Mouse (Mus musculus) adrenal gland, adult (tissue): ENCODE results near the gene Cntnap2.
"Not testable (repeated sequence)": the region's sequence is repeated elsewhere in the genome, so short reads cannot be mapped to it uniquely, and the experiment has no call there.

Experiments used
- DNase-seq, 2 experiments: peaks; one replicate each; pipeline ENCODE4 v3.0.0; 2022 to 2023; ENCODE audit warnings: low spot score in 1 of 2; ENCODE audit not compliant: inconsistent age in 2 of 2

Cntnap2 gene

DNA sequence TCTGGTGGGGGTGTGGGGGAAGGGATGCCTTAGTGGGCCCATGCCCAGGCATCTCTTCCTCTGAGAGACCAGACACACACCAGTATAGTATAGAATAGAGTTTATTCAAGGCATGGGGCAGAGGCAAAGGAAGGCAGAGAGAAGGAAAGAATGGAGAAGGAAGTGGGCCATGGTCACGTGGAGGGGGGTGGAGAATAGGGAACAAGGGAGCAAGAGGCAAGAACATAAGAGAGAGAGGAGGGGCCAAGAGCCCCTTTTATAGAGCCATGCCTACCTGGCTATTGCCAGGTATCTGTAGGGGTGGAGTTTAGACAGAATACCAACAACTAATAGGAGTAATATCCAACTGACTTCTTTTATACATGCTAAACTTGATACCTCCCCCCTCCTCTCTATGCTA is 2226.6 kb downstream of the Cntnap2 start:
- no peak for DNase-seq

DNA sequence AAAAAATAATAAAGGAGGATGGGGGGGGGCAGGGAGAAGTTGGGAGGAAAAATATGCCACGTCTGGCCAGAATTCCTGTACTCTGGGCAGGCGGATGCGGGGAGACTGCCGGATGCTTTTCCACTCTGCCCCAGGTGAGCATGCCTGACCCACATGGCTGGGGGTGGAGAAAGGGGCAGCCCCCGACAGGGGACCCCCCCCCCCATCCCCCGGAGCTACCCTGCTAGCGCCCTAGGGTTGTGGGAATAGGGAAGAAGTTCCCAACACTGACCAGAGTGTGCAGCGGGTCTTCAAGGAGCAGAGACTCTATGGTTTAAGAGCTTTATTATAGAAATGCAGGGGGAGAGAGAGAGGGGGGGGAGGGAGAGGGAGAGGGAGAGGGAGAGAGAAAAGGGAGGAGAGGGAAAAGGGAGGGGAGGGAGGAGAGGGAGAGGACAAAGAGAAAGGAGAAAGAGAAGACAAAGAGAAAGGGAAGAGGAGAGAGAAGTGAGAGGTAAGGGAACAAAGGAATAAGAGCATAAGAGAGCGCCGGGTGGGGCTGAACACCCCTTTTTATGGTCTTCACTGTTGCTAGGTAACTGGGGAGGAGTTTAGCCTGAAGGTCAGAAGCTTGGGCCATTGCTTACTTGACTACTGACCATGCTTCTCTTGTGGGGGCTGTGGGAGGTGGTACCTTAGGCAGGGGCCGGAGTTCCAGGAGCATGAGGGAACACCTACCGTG is 2227.2 kb downstream of the Cntnap2 start:
- DNase-seq = not testable (repeated sequence)

DNA sequence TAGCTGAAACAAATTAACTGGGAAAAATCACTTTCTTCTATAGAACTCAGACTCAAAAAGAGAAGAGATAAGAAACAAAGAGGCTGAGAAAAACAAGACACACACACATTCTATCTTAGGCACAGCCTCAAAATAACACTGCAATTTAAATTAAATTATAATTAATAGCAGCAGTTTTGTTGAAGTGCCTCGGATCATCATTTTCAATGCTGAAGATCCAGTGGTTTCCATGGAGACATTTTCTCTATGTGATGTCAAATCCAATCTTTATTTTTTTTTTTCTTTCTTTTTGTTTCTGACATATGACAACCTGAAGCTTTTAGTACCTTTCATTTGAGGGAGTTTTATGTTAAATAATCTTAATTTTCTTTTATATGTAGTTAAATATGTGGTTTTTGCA is 2228.6 kb downstream of the Cntnap2 start:
- no peak for DNase-seq

DNA sequence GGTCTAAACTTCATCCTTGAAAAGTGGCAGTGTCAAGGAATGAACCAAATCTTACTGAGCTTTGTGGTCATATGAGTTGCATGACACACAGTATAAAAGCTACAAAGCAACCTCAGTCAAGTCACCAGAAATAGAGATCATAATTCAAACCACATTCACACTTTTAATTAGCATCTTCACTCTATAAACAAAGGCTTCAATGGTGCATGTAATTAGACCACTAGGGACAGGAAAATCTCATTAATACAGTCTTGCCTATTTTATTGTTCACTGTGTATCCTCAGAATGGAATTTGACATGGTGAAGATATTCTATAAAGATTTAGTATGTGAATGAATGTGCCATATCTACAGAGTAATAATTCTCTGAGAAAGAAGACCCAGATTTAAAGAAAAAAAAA is 2232.8 kb downstream of the Cntnap2 start:
- no peak for DNase-seq

DNA sequence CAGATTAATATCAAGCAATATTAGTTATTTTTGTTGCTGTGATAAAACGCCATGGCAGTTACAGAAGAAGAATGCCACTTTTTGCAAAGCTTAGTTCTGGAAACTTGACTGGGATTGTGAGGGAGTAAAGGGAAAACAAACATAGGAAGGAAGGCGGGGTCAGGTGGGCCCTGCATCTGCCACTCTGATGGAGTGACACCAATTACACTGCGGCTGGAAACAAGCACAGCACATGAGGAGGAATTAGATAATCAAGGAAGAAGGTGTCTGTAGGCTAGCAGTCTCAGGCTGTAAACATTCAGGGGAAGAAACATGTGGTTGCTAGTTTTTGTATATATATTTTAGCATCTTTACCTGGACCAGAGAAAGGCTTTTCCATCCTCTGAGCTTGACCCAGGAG is 2233.3 kb downstream of the Cntnap2 start:
- DNase-seq = no peak

DNA sequence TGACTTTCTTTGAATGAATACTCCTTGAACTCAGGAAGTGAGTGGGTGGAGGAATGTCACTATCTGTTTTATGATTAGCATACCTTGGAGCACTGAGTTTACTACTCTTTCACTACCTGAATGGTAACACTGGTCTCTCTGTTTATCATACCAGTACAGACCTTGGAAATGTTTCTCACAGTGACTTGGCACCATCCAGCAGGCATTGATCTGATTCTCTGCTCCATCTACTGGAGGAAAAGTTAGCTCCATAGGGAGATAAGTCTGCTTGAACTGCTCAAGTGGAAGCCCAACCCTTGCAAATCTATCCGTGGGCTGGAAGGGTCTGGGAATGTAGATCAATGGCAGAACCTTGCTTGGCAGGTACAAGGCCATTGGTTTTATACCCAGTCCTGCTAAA is 2235.3 kb downstream of the Cntnap2 start:
- peak in 1 of 2 experiments; percentile 48 for DNase-seq

DNA sequence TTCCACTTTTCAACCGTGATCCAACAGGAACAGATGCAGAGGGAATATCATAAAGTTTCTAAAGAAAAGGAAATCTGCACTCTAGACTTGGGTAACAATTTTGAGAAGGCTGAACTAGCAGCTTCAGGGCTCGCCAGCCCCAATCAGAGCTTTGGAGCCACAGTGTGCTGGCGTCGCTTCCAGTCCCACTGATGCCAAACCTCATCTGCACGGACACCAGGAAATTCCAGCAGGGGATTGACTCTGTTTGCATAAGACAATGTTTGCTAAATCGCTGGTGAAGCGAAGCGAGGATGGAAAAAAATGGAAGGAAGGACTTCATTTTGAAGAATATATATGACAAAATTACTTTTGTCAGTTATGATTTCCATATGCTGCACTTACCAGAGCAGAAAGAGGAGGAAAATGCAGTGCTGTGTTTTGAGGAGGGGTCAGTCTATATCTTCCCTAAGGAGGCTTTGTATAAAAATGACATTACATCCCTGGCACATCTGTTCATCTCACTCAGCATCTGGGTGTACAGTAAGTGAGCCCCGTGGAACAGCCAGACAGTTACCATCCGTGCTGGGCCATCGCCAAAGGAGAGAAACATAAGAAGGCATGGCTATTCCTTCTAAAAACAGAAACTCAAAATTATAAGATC is 2245.8 kb downstream of the Cntnap2 start:
- DNase-seq = no peak

DNA sequence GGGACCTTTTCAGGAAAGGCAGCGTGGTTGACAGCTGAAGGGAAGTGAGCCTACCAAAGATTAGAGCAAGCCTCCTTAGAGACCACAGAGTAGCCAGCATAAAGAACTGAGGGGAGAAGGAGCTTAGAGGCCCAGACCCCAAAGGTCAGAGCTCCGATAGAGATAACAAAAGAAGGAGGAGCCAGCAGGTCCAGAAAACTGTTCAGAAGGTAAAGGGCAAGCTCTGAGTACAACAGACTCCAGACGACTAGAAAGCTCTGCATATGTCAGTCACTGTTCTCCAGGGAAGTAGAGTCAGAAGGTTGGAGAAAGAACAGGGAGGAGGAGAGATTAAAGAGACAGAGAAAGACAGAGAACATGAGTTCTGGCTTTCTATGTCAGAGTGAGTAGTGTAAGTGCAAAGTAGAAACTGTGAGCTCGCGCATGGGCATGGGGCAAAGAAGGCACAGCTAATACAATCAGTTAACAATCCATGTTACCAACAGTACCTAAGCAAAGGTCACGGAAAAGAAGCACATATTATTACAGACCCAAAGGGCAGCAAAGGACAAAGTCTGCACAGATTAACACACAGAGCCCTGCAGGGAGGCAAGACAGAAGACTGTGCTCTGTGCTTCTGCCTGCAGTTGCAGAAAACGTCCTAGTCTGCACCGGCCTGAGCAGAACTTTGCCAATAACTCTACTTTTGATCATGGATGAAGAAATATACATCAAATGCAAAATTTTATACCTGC is 2247.1 kb downstream of the Cntnap2 start:
- no peak for DNase-seq

DNA sequence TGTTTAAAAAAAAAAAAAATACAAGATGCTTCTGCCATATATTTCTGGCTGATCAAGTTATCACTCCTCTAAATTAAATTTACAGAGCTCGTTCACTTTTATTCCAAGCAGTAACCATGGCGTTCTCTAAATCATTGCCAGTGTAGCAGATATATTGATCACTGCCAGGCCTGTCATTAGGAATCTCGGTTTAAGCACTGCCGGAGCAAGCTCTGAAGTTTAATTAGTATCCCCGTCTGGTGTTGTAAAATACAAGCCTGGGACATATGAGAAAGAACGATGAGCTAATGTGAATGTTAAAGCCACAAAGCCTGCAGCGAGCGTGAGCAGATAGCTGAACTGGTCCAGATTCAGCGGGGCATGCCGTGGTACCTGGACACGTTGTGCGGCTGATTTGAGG is 2247.8 kb downstream of the Cntnap2 start:
- DNase-seq = no peak

DNA sequence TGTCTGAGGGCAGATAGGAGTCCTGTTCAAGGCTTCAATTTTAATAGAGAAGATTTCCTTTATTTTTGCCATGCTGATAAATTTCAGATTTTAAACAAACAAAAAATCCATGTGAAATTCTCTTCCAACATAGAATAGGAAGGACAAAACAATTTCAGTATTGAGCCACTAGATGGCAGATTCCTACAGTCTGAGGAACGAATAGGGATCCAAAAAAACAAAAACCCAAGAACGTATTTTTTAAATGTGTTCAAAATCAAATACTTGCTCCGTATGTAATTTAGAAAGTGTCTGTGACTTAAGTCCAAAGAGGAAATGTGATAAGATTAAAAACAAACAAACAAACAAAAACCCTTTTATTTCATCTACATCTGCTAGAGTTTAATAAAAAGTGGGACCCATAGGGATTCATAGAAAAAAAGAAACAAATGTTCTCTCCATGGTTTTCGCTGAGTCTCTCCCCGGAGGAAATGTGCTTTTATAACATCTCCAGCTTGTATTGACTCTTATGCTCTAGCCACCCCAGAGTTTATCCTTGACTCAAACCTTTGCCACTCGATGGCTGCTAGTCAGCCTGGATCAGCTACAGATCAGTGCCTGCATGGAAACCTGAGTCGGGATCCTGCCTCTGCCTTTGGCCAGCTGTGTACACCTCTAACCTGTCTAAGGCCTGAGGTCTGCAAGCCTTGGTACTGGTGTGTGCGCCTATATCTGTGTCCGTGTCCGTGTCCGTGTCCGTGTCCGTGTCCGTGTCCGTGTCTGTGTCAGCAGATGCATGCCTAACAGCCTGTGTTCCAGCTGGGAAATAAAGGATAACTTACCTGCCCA is 2255.6 kb downstream of the Cntnap2 start:
- peak; percentile 23 to 71 for DNase-seq

DNA sequence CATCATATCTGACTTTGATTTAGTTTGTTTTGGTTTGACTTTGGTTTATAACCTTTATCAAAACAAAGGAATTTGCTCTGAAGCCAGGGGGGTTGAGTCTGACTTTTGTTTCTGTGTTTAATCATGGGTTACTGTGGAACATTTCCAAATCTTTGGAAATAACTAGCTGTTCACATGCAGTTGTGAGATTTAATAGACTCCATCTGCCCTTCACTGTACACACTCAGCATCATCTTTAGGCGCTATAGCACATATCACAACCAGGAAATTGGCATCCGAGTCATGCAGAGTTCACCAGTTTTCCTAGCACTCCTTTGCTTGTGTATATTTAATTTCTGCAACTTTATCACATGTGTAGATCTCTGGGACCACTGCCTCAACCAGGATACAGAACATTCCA is 2256.3 kb downstream of the Cntnap2 start:
- DNase-seq = no peak

DNA sequence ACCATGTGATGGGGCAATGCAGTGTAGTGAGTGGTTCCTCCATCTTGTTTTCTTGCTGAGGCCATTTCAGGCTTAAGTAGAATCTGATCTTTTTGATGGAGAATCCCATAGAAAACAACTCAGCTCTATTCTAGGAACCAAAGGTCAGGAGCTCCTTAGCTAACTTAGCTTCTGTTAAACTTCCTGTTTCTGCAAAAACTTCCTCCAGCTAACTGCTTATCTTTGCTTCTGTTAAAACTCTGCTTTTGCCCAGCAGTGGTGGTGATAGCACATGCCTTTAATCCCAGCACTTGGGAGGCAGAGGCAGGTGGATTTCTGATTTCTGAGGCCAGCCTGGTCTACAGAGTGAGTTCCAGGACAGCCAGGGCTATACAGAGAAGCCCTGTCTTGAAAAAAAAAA is 2258.1 kb downstream of the Cntnap2 start:
- DNase-seq = no peak

DNA sequence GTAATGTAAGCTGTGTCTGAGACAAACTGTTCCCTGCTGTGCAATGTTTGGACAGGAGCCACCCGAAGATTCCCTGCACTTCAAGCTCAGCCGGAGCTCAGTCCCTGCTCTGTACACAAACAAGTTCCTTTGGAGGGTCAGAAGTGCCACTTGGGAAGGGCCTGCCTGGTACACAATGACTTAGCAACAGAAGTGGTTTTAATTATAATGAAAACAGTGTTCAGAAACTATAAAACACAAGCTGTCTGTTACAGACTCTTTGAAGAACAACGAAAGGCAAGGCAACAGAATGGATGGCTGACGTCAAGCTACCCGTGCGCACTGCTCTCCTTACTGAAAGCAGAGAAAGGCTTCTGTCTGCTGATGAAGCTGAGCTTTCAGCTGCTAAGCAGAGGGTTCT is 2259.5 kb downstream of the Cntnap2 start:
- DNase-seq = peak; percentile 75 to 84

DNA sequence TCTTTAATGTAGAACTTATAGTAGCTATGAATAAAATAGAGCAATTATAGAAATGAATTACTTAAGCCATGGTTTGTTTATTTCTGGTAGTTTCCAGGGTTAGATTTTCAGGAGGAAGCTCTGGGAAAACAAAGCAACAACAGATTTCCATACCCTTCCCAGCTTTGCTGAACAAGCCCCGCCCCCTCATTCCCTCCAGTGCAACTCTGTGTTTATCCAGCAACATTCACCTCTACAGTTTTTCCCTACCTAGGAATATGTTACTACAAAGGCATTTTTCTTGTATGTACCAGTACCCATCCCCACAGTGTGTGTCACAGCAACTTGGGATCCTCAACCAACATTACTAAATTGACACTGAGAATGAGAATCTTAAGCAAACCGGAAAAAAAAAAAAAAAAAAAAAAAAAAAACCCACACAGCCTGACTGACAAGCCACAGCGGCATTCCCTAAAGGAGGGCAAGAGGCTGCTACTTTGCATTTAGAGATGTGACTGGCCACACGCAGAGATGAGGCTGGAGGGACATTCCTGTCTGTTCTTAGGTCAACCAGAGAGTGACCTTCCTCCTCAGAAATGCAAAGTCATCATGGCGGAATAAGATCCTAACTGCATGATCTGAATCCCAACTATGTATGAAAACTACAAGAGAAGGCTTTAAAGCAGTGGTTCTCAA is 2260.3 kb downstream of the Cntnap2 start:
- no peak for DNase-seq

DNA sequence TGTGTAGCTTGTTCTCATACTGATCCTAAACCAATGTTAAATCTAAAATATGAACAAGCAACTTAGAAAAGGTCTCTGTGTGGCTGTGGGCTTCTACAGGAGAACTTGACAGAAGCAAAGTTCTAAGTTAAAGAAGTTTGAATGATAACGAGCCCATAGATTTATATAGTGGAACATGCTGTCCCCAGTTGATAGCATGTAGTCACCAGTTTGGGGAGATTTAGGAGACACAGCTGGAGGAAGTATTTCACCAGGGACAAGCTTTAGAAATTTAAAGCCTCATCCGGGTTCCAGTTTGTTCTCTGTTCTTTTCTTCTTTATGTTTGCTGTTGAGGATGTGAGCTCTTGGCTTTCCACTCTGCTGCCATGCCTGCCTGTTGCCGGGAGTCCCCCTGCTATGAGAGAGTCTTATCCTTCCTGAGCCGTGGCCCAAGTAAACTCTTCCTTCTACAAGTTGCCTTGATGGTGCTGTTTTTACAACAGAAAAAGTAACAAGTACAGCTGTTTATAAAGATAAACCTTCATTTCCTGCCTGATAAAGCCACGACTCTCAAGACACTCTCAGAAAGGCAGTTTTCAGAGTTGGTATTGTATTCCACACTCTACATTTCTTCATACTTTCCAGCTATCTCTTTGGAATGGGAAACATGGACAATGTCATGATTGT is 2264.1 kb downstream of the Cntnap2 start:
- DNase-seq = no peak

DNA sequence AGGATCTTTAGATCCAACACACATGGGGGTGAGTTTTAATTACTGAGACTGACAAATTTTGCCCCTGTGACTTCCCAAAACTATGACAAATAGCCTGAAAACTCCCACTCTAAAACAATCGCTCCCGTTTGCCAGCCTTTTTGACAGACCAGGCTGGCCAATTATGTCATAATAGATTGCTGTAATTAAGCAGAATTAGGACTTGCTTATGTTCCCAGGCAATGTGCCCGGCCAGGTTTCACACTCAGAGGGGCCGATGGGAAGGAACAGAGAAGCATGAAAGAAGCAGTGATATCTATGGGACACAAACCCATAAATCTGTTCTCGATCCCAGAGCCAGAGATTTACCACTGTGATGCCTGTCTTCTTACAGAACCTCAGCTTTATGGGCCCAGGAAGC is 2264.7 kb downstream of the Cntnap2 start:
- DNase-seq = no peak

DNA sequence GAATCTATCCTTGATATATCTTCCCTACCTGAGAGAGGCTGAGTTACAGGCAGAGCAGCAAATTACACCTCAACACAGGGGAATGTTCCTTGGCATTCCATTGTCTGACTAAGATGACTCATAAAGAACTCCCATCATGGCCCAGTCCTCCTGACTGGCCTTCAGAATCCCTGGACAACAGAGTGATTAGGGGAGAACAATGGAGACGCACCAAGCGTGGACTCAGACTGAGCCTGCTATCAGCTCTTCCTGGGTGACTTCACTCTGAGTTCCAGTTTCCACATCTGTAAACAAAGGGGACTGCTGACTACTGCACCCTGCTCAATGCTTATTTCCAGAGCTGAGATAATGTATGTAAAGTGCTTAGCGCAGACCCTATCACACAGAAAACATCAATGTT is 2269.1 kb downstream of the Cntnap2 start:
- no peak for DNase-seq

DNA sequence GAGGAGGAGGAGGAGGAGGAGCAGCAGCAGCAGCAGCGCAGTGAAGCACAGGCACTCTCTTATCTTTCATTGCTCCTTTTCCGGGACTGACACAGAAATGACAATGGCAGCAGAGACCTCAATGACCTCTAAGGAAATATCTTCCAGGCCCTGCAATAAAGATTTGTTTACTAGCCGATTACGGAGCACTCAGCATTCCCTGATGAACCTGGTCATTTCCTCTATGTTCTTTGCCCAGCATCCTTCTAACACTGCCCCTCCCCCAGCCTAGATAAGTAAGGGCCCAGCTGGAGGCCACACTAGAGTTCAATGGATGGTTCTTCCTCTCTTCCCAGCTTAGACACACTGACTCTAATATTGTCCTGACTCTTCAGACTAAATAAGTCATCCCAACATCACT is 2270.1 kb downstream of the Cntnap2 start:
- peak in 1 of 2 experiments; percentile 47 for DNase-seq

DNA sequence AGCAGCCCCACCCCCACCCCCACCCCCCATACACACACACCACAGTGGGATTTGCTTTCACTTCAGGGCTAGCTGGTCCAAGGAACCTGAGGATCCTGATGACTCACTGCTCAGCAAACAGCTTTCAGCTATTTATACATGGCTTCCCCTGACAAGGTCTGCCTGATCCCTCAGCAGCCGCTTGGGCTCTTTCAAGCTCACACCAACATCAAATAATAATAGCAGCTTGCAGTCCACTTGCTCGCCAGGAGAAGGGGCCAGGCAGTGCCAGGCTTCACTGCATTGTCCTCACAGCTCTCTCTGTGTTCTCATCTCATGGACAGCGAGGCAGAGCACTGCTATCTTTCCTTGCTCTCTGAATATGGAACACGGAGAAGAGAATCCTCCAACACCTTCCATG is 2273.9 kb downstream of the Cntnap2 start:
- DNase-seq = peak; percentile 43 to 66

DNA sequence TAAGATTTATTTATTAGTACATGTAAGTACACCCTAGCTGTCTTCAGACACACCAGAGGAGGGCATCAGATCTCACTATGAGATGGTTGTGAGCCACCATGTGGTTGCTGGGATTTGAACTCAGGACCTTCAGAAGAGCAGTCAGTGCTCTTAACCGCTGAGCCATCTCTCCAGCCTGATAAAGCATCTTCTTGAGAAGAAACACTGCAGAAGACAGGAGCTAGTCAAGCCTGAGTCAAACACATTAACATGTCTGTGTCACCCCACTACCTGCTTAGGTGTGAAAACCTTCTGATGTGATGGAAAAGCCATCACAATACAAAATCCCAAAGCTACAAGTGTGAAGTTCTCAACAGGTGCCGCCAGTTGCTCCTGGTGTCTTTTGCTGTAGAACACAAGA is 2275.2 kb downstream of the Cntnap2 start:
- no peak for DNase-seq
